Mouse (Mus musculus): ENCODE data around the gene Aars2.

Aars2 gene

GRCm38 (mm10) chr17:45544001-45544872 lies 37.6 kb downstream of the Aars2 start:
- peak; percentile 50 to 70 for DNase-seq

- DNase-seq, result no peak
Observed at GRCm38 (mm10) chr17:45544873-45545277, 38.2 kb downstream of the Aars2 start.

- peak in 1 of 2 experiments; percentile 71 for DNase-seq
Observed at GRCm38 (mm10) chr17:45545278-45545961, 38.8 kb downstream of the Aars2 start.

GRCm38 (mm10) chr17:45546941-45547340 lies 40.3 kb downstream of the Aars2 start:
- DNase-seq, result peak; percentile 77

GRCm38 (mm10) chr17:45547461-45548190 lies 41.0 kb downstream of the Aars2 start:
- DNase-seq, result peak; percentile 69 to 78

GRCm38 (mm10) chr17:45548541-45549512 lies 42.2 kb downstream of the Aars2 start:
- peak; percentile 79 to 82 for DNase-seq

GRCm38 (mm10) chr17:45549617-45550181 lies 43.1 kb downstream of the Aars2 start, which contains the start of gene Tmem151b:
Tmem151b (minus strand) TSS chr17:45549677.
- DNase-seq, result peak; percentile 82 to 87

- no peak for DNase-seq
Observed at GRCm38 (mm10) chr17:45550253-45550652, 43.6 kb downstream of the Aars2 start.

- no peak for DNase-seq
Observed at GRCm38 (mm10) chr17:45551249-45551796, 44.7 kb downstream of the Aars2 start.

- peak; percentile 89 to 92 for DNase-seq
Observed at GRCm38 (mm10) chr17:45551816-45552451, 45.3 kb downstream of the Aars2 start.

- DNase-seq, result no peak
Observed at GRCm38 (mm10) chr17:45553065-45553464, 46.4 kb downstream of the Aars2 start.

GRCm38 (mm10) chr17:45554420-45554819 lies 47.8 kb downstream of the Aars2 start:
- no peak for DNase-seq

- peak; percentile 95 for DNase-seq
Observed at GRCm38 (mm10) chr17:45555452-45556106, 48.9 kb downstream of the Aars2 start, which contains the start of gene Nfkbie. Nfkbie (plus strand) TSS chr17:45555703.

GRCm38 (mm10) chr17:45556107-45556489 lies 49.5 kb downstream of the Aars2 start:
- peak in 1 of 2 experiments; percentile 43 for DNase-seq

- DNase-seq, result no peak
Observed at GRCm38 (mm10) chr17:45556514-45557245, 50.0 kb downstream of the Aars2 start.

- DNase-seq, result no peak
Observed at GRCm38 (mm10) chr17:45557246-45557824, 50.7 kb downstream of the Aars2 start.

- peak in 1 of 2 experiments; percentile 45 for DNase-seq
Observed at GRCm38 (mm10) chr17:45557998-45558862, 51.6 kb downstream of the Aars2 start.

Measured in cerebellum, adult 18-20 months (tissue).